Mouse (Mus musculus) midbrain, embryonic 16.5 days (tissue): ENCODE results near the gene Abl2. TPM values are rescaled to one million over a fixed set of nuclear protein-coding genes. Genes with fewer than 3 reads are reported as not detected.

Experiments used
- ATAC-seq: fragments of 200-750 bp; cut with Nextera tagmentation; 2 replicates; pipeline ENCODE4 v1.8.0; 2017; ENCODE audit warnings: moderate TSS enrichment
- H3K27ac ChIP-seq: fragments of 300-500 bp; sonication (generic); 2 replicates; pipeline ENCODE4 v1.5.1; 2014; ENCODE audit warnings: mild to moderate bottlenecking, low read length, mixed read lengths
- H3K27me3 ChIP-seq: fragments of 300-500 bp; sonication (generic); 2 replicates; pipeline ENCODE4 v1.6.1; 2014; ENCODE audit warnings: low read depth, low read length, mixed read lengths; ENCODE audit not compliant: control insufficient read depth, insufficient read depth
- H3K36me3 ChIP-seq: fragments of 300-500 bp; sonication (generic); 2 replicates; pipeline ENCODE4 v1.6.1; 2014; ENCODE audit warnings: mild to moderate bottlenecking, low read length, moderate library complexity, mixed read lengths; ENCODE audit not compliant: control insufficient read depth, insufficient read depth
- H3K4me1 ChIP-seq: fragments of 300-500 bp; sonication (generic); 2 replicates; pipeline ENCODE4 v1.6.1; 2014; ENCODE audit warnings: mild to moderate bottlenecking, low read length, mixed read lengths; ENCODE audit not compliant: control insufficient read depth, insufficient read depth
- H3K4me2 ChIP-seq: fragments of 300-500 bp; sonication (generic); 2 replicates; pipeline ENCODE4 v1.6.1; 2014; ENCODE audit warnings: mild to moderate bottlenecking, low read length, mixed read lengths
- H3K4me3 ChIP-seq: fragments of 300-500 bp; sonication (generic); 2 replicates; pipeline ENCODE4 v1.5.1; 2014; ENCODE audit warnings: low read depth, mild to moderate bottlenecking, low read length, moderate library complexity, mixed read lengths
- H3K9ac ChIP-seq: fragments of 300-500 bp; sonication (generic); 2 replicates; pipeline ENCODE4 v1.6.1; 2014; ENCODE audit warnings: low read depth, low read length, mixed read lengths
- H3K9me3 ChIP-seq: fragments of 300-500 bp; sonication (generic); replicated peaks from 2 replicates; pipeline ENCODE4 v1.6.1; 2014; ENCODE audit warnings: mild to moderate bottlenecking, low read length, mixed read lengths; ENCODE audit not compliant: control insufficient read depth, poor library complexity, severe bottlenecking
- WGBS: fragments of 180-500 bp; shearing (Covaris S2); extraction: QIAGEN DNeasy Blood & Tissue Kit; methylation state at CpG from one replicate; pipeline ENCODE4 v1.1.7; 2014; 5-methylcytosine and 5-hydroxymethylcytosine counted together
- polyA plus RNA-seq: library from polyadenylated mRNA; unstranded; fragments of >200 nt; fragmentation: Nextera tagmentation; extraction: Ambion mirVana; gene quantifications from 2 replicates; pipeline ENCODE4 v1.2.1, GENCODE M21; 2015

The Abl2 gene
- polyA plus RNA-seq, 1 experiment from 2014 or later, result 6.7 TPM

DNA sequence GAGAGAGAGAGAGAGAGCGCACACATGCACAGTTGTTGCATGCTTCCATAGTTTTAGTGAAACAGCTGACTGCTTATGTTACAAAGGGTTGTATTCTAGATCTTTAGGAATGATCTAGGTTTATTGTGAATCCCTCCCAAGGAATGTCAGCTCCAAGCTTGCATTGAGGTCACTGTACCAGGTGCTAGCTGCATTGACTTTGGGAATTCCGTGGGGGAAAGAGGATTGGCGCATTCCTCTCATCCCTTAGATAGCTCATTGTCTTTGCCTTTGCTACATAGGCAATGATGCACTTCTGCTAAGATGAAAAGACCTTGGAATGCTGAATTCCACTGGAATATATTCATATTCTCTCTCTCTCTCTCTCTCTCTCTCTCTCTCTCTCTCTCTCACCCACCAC lies 44.0 kb downstream of the Abl2 start:
- no peak overlapping the region for H3K4me3 ChIP-seq
- H3K27ac ChIP-seq, result no peak overlapping the region
- H3K9me3 ChIP-seq, result no peaks in the 10 kb centered on the region
- no peaks in the 10 kb centered on the region for H3K27me3 ChIP-seq
- 79% methylated on average over 3 of the region's 3 CpGs for WGBS
- no peaks in the 10 kb centered on the region for H3K4me1 ChIP-seq
- ATAC-seq, result no peak
- H3K36me3 ChIP-seq, result no peaks in the 10 kb centered on the region
- no peak overlapping the region for H3K4me2 ChIP-seq
- no peak overlapping the region for H3K9ac ChIP-seq

DNA sequence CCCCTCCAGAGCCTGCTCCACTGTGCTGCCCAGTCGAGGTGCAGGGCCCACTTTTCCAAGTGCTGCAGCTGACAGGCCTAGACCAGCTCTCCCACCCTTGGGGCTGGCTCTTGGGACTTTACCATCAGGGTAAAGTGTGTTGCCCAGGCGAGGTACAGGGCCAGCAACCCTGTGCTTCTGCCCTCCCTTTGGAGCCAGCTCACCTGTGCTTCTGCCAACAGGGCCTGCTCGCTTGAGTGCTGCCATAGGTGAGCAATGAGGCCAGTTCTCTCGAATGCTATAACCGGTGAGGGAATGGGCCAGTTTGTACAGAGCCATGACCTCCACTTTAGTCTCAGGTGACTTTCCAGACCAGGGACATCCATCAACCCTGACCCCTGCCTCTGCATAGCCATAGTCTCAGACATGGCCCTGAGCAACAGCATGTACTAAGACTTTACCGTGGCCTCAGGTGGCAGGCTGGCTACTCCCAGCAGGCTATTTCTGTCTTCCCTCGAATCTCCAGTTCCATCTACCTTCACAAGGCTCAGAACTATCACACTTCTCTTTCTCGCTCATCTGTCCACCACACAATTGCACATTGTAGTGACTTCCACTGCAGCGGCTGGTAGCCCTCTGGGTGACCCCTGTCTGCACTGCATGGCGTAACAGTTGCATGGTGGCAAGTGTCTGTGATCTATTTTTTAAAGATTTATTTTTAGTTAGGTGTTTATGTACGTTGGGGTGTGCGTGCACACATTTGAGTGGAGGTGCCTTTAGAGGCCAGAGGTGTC lies 46.7 kb downstream of the Abl2 start:
- Histone ChIP-seq H3K9ac (no peak overlapping the region), H3K4me1 (peaks cover 4% of the 10 kb centered on the region; the same call in 1 of the 2 replicates)
- WGBS, result 89% methylated on average over 12 of the region's 12 CpGs

DNA sequence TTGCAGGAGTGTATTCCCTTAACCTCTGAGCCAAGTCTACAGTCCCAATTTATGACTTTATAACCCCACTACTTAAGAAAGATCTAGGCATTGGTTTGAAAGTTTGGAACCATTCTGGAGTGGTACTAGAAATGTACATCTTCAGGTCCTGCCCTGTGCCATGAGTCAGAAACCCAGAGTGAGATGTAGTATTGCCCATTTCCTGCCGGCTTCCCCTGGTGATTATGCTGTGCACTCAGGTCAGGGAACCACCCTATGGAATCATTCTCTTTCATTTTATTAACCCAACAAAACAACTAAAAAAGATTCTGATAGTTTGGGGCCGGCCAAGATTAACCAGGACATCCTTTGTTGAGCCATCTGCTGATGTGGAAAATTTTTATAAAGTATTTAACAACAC lies 47.4 kb downstream of the Abl2 start:
- Histone ChIP-seq H3K27me3 (no peaks in the 10 kb centered on the region), H3K4me1 (peaks cover 4% of the 10 kb centered on the region; the same call in 1 of the 2 replicates), H3K36me3 (no peaks in the 10 kb centered on the region), H3K4me2 (no peak overlapping the region), H3K9me3 (no peaks in the 10 kb centered on the region), H3K4me3 (no peak overlapping the region), H3K27ac (no peak overlapping the region), H3K9ac (no peak overlapping the region)
- no peak for ATAC-seq
- WGBS, result 82% methylated on average over 2 of the region's 2 CpGs

More for the DNA sequence above, 46.7 kb downstream of the Abl2 start:
- H3K9me3 ChIP-seq, result no peaks in the 10 kb centered on the region
- no peak overlapping the region for H3K4me3 ChIP-seq
- no peak for ATAC-seq
- H3K4me2 ChIP-seq, result no peak overlapping the region
- H3K27ac ChIP-seq, result no peak overlapping the region
- H3K36me3 ChIP-seq, result no peaks in the 10 kb centered on the region
- no peaks in the 10 kb centered on the region for H3K27me3 ChIP-seq

DNA sequence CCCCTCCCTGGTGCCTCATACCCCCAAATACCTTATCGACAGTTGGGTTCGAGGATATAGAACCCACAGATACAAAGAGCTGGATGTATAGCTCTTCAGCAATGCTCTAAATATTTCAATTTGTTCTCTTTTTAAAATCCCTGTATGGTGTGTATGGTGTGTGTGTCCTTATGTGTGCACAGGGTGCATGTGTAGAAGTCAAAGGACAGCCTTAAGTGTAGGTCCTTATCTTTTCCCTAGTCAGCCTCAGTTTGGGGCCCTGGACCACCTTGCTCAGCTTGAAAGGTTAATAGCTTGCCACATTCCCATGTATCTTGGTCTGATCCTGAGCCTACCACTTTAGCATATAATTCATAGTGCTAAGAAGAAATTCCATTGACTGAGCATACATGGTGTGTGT lies 49.9 kb downstream of the Abl2 start:
- Histone ChIP-seq H3K4me2 (no peak overlapping the region), H3K27ac (no peak overlapping the region), H3K4me1 (peaks cover 4% of the 10 kb centered on the region; the same call in 1 of the 2 replicates), H3K4me3 (no peak overlapping the region), H3K9ac (no peak overlapping the region), H3K36me3 (no peaks in the 10 kb centered on the region), H3K27me3 (no peaks in the 10 kb centered on the region), H3K9me3 (no peaks in the 10 kb centered on the region)
- ATAC-seq, result no peak
- 64% methylated on average over 2 of the region's 2 CpGs for WGBS

DNA sequence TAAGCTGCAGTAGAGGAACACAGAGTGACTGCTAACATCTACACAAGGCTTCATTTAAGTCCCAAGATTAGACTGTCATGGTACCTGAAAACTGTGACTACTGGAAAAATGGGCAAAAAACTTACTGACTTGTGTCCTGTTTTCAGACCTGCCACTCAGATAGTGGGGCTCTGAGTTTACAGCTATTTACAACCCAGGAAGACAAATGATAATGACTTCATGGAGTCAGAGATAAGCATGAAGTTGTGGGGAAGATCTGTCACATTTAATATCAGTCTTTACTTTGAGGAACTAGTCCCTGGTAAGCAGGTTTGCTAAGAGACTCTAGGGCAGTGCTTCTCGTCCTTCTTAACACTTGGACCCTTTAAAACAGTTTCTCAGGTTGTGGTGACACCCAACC lies 51.7 kb downstream of the Abl2 start:
- H3K27ac ChIP-seq, result no peak overlapping the region
- no peak overlapping the region for H3K4me3 ChIP-seq
- WGBS, result 81% methylated on average over 1 of the region's 1 CpGs
- H3K27me3 ChIP-seq, result no peaks in the 10 kb centered on the region
- no peak overlapping the region for H3K9ac ChIP-seq
- H3K4me1 ChIP-seq, result peaks cover 10% of the 10 kb centered on the region
- no peak overlapping the region for H3K4me2 ChIP-seq
- H3K36me3 ChIP-seq, result no peaks in the 10 kb centered on the region
- ATAC-seq, result no peak
- H3K9me3 ChIP-seq, result no peaks in the 10 kb centered on the region

DNA sequence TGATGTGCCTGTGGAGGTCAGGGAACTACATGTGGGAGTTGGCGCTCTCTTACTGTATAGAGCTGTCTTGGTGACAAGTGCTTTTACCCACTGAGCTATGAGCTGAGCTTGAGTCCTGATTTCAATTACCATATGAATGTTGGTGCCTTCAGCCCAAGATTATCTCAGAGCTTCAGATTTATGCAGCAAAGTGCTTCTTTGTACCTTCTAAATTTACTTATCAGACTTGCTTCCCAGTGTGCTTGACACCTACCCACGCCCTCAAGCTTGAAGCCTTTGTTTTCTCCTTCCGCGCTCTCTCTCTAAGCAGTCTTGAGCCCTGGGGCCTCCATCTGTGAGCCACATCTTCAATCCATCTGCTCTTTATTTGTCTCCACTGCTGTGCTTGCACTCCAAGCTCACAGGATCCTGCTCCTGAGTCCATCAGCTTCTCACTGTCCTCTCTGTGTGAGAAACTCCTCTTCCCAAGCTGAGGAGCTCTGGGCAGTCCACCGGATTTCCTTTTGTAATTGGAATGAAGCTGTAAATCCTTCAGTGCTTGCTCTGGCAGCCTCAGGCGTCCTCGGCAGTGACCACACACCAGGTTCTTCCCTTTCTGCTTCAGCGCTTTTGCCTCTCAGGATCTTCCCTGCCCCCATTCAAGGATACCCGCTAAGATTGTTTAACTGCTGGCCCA lies 55.4 kb downstream of the Abl2 start:
- peak; percentile 68 for ATAC-seq
- Histone ChIP-seq H3K4me3 (no peak overlapping the region), H3K4me1 (peaks cover 13% of the 10 kb centered on the region), H3K9me3 (no peaks in the 10 kb centered on the region), H3K9ac (no peak overlapping the region), H3K27me3 (no peaks in the 10 kb centered on the region), H3K36me3 (no peaks in the 10 kb centered on the region), H3K27ac (peak overlapping the region; percentile 67), H3K4me2 (no peak overlapping the region)
- 7% methylated on average over 9 of the region's 9 CpGs for WGBS

DNA sequence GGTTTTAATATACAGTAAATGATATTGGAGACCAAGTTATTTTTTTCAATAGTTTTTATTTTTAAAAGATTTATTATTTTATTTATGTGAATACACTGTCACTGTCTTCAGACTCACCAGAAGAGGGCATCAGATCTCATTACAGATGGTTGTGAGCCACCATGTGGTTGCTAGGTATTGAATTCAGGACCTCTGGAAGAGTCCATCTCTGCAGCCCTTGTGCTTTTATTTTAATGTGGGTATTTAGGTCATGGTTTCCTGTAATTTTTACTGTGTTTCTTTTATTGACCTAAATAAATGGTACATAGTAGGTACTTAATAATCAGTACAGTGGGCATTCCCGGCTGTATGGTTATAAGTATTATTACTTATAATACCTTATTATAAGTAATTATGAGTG lies 56.1 kb downstream of the Abl2 start:
- H3K4me3 ChIP-seq, result no peak overlapping the region
- no peak overlapping the region for H3K9ac ChIP-seq
- no peaks in the 10 kb centered on the region for H3K36me3 ChIP-seq
- no peaks in the 10 kb centered on the region for H3K27me3 ChIP-seq
- H3K4me2 ChIP-seq, result no peak overlapping the region
- H3K27ac ChIP-seq, result no peak overlapping the region
- WGBS, result 76% methylated on average over 1 of the region's 1 CpGs
- no peak for ATAC-seq
- peaks cover 9% of the 10 kb centered on the region for H3K4me1 ChIP-seq
- no peaks in the 10 kb centered on the region for H3K9me3 ChIP-seq

DNA sequence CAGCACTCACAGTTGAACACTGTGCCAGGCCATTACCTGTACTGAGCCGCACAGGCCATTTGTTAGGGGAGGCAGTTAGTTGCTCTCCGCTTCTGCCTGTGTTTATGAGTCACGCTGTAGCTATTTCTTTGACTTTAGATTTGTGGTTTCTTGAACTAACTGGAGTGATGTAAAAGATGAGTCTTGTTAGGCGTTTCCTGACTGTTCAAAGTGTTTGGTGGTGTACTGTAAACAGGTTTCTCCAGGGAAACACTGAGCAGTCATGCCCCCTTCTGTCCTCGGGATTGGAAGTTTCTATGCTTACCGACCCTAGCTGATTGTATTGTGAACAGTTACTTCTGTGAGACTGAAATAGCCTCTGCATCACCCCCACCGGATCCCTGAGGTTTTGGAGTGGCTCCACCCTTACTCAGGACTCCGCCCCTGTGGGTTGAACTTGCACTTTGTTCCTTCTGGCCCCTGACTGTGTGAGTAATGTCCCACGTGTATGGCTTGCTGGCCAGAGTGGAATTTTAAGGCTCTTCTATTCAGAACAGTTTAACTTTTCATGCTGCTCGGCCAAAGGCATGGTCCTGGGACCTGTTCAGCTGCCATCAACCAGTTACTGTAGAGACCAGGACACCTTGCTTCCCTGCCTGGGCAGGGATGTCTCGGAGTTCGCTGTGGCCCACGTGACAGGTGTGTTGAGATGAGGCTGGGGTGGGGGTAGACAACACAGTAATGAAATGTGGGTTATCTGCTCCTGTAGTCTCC lies 57.0 kb downstream of the Abl2 start:
- H3K4me2 ChIP-seq, result no peak overlapping the region
- no peak overlapping the region for H3K27ac ChIP-seq
- H3K27me3 ChIP-seq, result no peaks in the 10 kb centered on the region
- WGBS, result 26% methylated on average over 13 of the region's 13 CpGs
- no peaks in the 10 kb centered on the region for H3K9me3 ChIP-seq
- peaks cover 9% of the 10 kb centered on the region for H3K4me1 ChIP-seq
- ATAC-seq, result no peak
- H3K4me3 ChIP-seq, result no peak overlapping the region
- no peaks in the 10 kb centered on the region for H3K36me3 ChIP-seq
- H3K9ac ChIP-seq, result no peak overlapping the region
